Mouse (Mus musculus): ENCODE data around the gene Hhatl.

GRCm38 (mm10) chr9:121794972-121795539, 2.7 kb upstream of the Hhatl start:
- TF ChIP-seq POLR2A (IDR thresholded peaks at IDR 0.05; ENCODE audit: insufficient read depth, low read depth, low read length) (0 out of 2 replicates have a peak, but pooled peaks have one; percentile 25), EP300 (IDR thresholded peaks at IDR 0.05; ENCODE audit: insufficient read depth, low read depth, low read length) (peak; percentile 84; the same call in 1 of the 2 replicates)
